Mouse (Mus musculus): ENCODE results near the gene Iqcn. TPM values are rescaled to one million over a fixed set of nuclear protein-coding genes. Genes with fewer than 3 reads are reported as not detected.
A peak's percentile ranks its signal among the peaks of the same experiment; 100 is the strongest.

Iqcn gene
- total and polyA plus RNA-seq, 3 experiments: not detected

DNA sequence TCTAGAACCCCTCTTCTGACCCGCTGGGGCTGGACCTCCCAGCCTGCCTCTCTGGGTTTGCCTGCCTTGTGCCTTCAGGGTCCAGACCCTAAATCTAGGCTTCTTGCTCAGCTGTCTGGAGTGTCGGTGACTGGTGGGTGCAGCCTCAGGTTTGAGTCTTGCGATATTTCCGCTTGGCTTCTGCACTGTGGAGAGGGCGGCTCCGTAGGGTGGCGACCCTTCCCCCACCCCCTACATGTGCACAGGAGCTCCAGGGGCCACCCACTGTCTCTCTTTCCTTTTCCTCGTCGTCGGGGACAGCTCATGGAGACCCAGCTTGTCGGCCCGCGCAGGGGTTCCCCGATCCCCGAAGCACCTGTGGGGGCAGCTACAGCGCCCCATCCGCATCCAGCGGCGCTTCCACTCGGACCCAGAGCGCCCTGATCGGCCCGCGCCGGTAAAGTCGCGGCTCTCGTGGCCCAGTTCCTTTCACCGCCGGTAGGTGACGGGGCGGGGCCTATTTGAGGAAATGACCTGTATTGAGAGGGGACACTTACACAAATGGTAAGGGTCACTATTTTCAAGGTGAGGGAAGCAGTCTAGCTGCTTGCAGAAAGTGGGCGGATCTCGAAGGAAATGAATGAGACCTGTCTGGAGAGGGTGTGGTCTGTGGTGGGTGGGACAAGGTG lies 26.7 kb downstream of the Iqcn start:
- no peak overlapping the region for H3K27ac ChIP-seq (ENCODE audit: control insufficient read depth, low read depth, low read length)
- H3K36me3 ChIP-seq (ENCODE audit: control insufficient read depth in 1 of 2, insufficient read depth in 2 of 2, low read length in 2 of 2): no peaks in the 10 kb centered on the region
- H3K4me3 ChIP-seq (ENCODE audit: control insufficient read depth in 1 of 2, insufficient read depth in 1 of 2, low read depth in 2 of 2, low read length in 2 of 2): peak overlapping the region; percentile 83 to 92
- peaks cover 0 to 5% of the 10 kb centered on the region in 2 experiments; a peak in 2 of 4 replicates for H3K4me1 ChIP-seq (ENCODE audit: control insufficient read depth in 1 of 2, insufficient read depth in 2 of 2, low read length in 2 of 2)
- peak; percentile 63 for DNase-seq (ENCODE audit: low read depth, low spot score)
- no peaks in the 10 kb centered on the region; a peak in 2 of 4 replicates for H3K27me3 ChIP-seq (ENCODE audit: control insufficient read depth in 1 of 2, insufficient read depth in 2 of 2, low read length in 2 of 2)
- H3K9ac ChIP-seq (ENCODE audit: control insufficient read depth, low read depth, low read length, poor library complexity, severe bottlenecking): peak overlapping the region; percentile 67
- no peak for TF ChIP-seq NRF1 (IDR thresholded peaks at IDR 0.05; ENCODE audit: insufficient read depth, low read depth, low read length, poor library complexity, severe bottlenecking)
- no peak for TF ChIP-seq ZMIZ1 (IDR thresholded peaks at IDR 0.05; ENCODE audit: low read depth, low read length)
- TF ChIP-seq TCF12 (IDR thresholded peaks at IDR 0.05; ENCODE audit: low read depth, low read length): no peak
- TF ChIP-seq ELF1 (IDR thresholded peaks at IDR 0.05; ENCODE audit: low read depth, low read length): 0 out of 2 replicates have a peak, but pooled peaks have one; percentile 18
- no peak for TF ChIP-seq E2F4 (IDR thresholded peaks at IDR 0.05; ENCODE audit: borderline replicate concordance, low read depth, low read length)
- 0 out of 2 replicates have a peak, but pooled peaks have one; percentile 9 for TF ChIP-seq NELFE (IDR thresholded peaks at IDR 0.05; ENCODE audit: low read depth, low read length)
- no peak for TF ChIP-seq EP300 (IDR thresholded peaks at IDR 0.05; ENCODE audit: low read depth in 1 of 2, low read length in 2 of 2)
- no peak for TF ChIP-seq MEF2A (IDR thresholded peaks at IDR 0.05; ENCODE audit: extremely low read depth, insufficient replicate concordance, low read depth, low read length, poor library complexity, severe bottlenecking)
- no peak for TF ChIP-seq GABPA (IDR thresholded peaks at IDR 0.05; ENCODE audit: low read depth, low read length)
- no peak for TF ChIP-seq RCOR1 (IDR thresholded peaks at IDR 0.05; ENCODE audit: low read depth, low read length)
- peak; percentile 58; the same call in 1 of the 2 replicates for TF ChIP-seq HCFC1 (IDR thresholded peaks at IDR 0.05; ENCODE audit: low read depth, low read length)
- no peak; a peak in 2 of 6 replicates for TF ChIP-seq CTCF (IDR thresholded peaks at IDR 0.05 in 2 of 3, conservative IDR thresholded peaks at IDR 0.05 in 1 of 3; ENCODE audit: control insufficient read depth in 1 of 3, insufficient read depth in 1 of 3, low read depth in 2 of 3, low read length in 3 of 3, poor library complexity in 1 of 3, severe bottlenecking in 1 of 3)
- TF ChIP-seq ETS1 (IDR thresholded peaks at IDR 0.05; ENCODE audit: low read depth, low read length): no peak
- TF ChIP-seq ZKSCAN1 (IDR thresholded peaks at IDR 0.05; ENCODE audit: low read depth, low read length): no peak
- TF ChIP-seq GATA1 (IDR thresholded peaks at IDR 0.05; ENCODE audit: low read depth, low read length): no peak
- no peak for TF ChIP-seq BHLHE40 (IDR thresholded peaks at IDR 0.05; ENCODE audit: borderline replicate concordance, low read depth, low read length)
- H3K9me3 ChIP-seq (replicated peaks; ENCODE audit: insufficient read depth, low read length): no peaks in the 10 kb centered on the region
- H3K79me2 ChIP-seq (ENCODE audit: control insufficient read depth, insufficient read depth, low read length, poor library complexity): no peaks in the 10 kb centered on the region

DNA sequence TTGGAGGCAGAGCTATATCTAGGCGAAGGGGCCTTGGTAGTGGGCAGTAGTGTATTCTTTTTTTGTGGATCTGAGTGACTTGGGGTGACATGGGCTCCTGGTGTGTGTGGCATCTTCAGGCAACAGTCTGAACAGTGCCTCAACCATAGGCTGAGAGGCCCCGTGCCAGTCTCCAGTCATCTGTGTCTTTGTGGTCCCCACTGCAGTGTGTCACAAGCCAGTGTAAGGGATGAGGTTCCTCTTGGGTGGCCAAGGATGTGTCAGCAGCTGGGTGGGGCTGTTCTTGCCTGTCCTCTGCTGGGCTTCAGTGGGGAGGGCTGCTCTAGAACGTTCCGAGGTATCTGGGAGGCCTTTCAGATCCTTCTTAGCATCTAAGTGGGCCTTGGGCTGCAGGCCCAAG lies 27.7 kb downstream of the Iqcn start:
- Histone ChIP-seq H3K36me3 (ENCODE audit: control insufficient read depth in 1 of 2, insufficient read depth in 2 of 2, low read length in 2 of 2) (no peaks in the 10 kb centered on the region), H3K9me3 (replicated peaks; ENCODE audit: insufficient read depth, low read length) (no peaks in the 10 kb centered on the region), H3K4me1 (ENCODE audit: control insufficient read depth in 1 of 2, insufficient read depth in 2 of 2, low read length in 2 of 2) (peaks cover 0 to 5% of the 10 kb centered on the region in 2 experiments; a peak in 2 of 4 replicates), H3K79me2 (ENCODE audit: control insufficient read depth, insufficient read depth, low read length, poor library complexity) (no peaks in the 10 kb centered on the region), H3K4me3 (ENCODE audit: control insufficient read depth in 1 of 2, insufficient read depth in 1 of 2, low read depth in 2 of 2, low read length in 2 of 2) (no peak overlapping the region), H3K27me3 (ENCODE audit: control insufficient read depth in 1 of 2, insufficient read depth in 2 of 2, low read length in 2 of 2) (peaks cover 0 to 2% of the 10 kb centered on the region in 2 experiments; a peak in 2 of 4 replicates), H3K9ac (ENCODE audit: control insufficient read depth, low read depth, low read length, poor library complexity, severe bottlenecking) (no peak overlapping the region), H3K27ac (ENCODE audit: control insufficient read depth, low read depth, low read length) (no peak overlapping the region)
- peak; percentile 17 for DNase-seq (ENCODE audit: low read depth, low spot score)
- TF ChIP-seq POLR2AphosphoS2 (IDR thresholded peaks at IDR 0.05; ENCODE audit: low read length) (no peak), NELFE (IDR thresholded peaks at IDR 0.05; ENCODE audit: low read depth, low read length) (no peak), UBTF (IDR thresholded peaks at IDR 0.05; ENCODE audit: borderline replicate concordance, insufficient read depth, low read depth, low read length) (no peak), E2F4 (IDR thresholded peaks at IDR 0.05; ENCODE audit: borderline replicate concordance, low read depth, low read length) (no peak), ETS1 (IDR thresholded peaks at IDR 0.05; ENCODE audit: low read depth, low read length) (no peak), BHLHE40 (IDR thresholded peaks at IDR 0.05; ENCODE audit: borderline replicate concordance, low read depth, low read length) (no peak), USF1 (IDR thresholded peaks at IDR 0.05; ENCODE audit: low read depth, low read length) (no peak), HCFC1 (IDR thresholded peaks at IDR 0.05; ENCODE audit: low read depth, low read length) (no peak), MAZ (IDR thresholded peaks at IDR 0.05; ENCODE audit: low read depth, low read length) (no peak), MEF2A (IDR thresholded peaks at IDR 0.05; ENCODE audit: extremely low read depth, insufficient replicate concordance, low read depth, low read length, poor library complexity, severe bottlenecking) (no peak)
